Mouse (Mus musculus) megakaryocyte, embryonic 14.5 days (primary cell): ENCODE measurements around the gene Car10.

Experiments used
- FLI1 ChIP-seq: IDR thresholded peaks from 2 replicates; pipeline ENCODE4 v1.6.1; 2012; ENCODE audit warnings: low read length, inconsistent platforms, mixed read lengths
- GATA1 ChIP-seq: IDR thresholded peaks from 3 replicates; pipeline ENCODE4 v1.6.1; 2012; ENCODE audit warnings: mixed read lengths, low read length, inconsistent platforms, borderline replicate concordance

DNA sequence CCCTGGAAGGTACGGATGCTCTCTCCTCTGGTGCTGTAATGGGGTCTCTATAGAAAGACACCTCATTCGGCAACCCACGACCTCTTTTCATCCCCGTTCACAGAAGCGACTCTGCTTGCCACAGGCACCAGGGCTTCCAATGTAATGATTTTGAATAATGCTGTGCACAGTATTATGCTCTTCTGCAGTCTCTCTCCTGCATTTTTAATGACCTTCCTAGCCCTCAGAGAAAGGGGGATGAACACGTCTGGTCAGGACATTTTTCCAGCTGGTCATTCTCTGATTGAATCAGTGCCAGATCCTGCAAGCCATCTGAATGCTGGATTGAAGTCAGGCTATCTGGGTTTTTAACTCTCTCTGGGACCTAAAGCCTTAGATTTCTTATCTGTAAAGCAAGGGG is 174.2 kb downstream of the Car10 start:
- no peak for TF ChIP-seq GATA1
- no peak for TF ChIP-seq FLI1
